Mouse (Mus musculus) forebrain, embryonic 11.5 days (tissue): ENCODE results near the gene Ccser1. TPM values are rescaled to one million over a fixed set of nuclear protein-coding genes. Genes with fewer than 3 reads are reported as not detected.

ENCODE experiments used
- ATAC-seq: fragments of 200-750 bp; cut with Nextera tagmentation; replicated peaks from 2 replicates; pipeline ENCODE4 v1.8.0; 2017; ENCODE audit warnings: moderate TSS enrichment; ENCODE audit not compliant: low FRiP score
- DNase-seq: peaks from one replicate; pipeline ENCODE4 v3.0.0-alpha.2; 2017; ENCODE audit warnings: low spot score
- H3K27ac ChIP-seq: fragments of 300-500 bp; sonication (generic); 2 replicates; pipeline ENCODE4 v1.5.1; 2014; ENCODE audit warnings: low read depth, low read length
- H3K27me3 ChIP-seq: fragments of 300-500 bp; sonication (generic); 2 replicates; pipeline ENCODE4 v1.6.1; 2014; ENCODE audit warnings: mild to moderate bottlenecking, low read length, mixed read lengths; ENCODE audit not compliant: control insufficient read depth, insufficient read depth
- H3K36me3 ChIP-seq: fragments of 300-500 bp; sonication (generic); 2 replicates; pipeline ENCODE4 v1.6.1; 2014; ENCODE audit warnings: mild to moderate bottlenecking, low read length, moderate library complexity, mixed read lengths; ENCODE audit not compliant: control insufficient read depth, insufficient read depth
- H3K4me1 ChIP-seq: fragments of 300-500 bp; sonication (generic); replicated peaks from 2 replicates; pipeline ENCODE4 v1.6.1; 2014; ENCODE audit warnings: low read length, mixed read lengths; ENCODE audit not compliant: control insufficient read depth, insufficient read depth
- H3K4me2 ChIP-seq: fragments of 300-500 bp; sonication (generic); 2 replicates; pipeline ENCODE4 v1.6.1; 2014; ENCODE audit warnings: low read depth, mild to moderate bottlenecking, low read length, moderate library complexity, mixed read lengths; ENCODE audit not compliant: severe bottlenecking
- H3K4me3 ChIP-seq: fragments of 300-500 bp; sonication (generic); 2 replicates; pipeline ENCODE4 v1.5.1; 2014; ENCODE audit warnings: low read depth, low read length
- H3K9ac ChIP-seq: fragments of 300-500 bp; sonication (generic); 2 replicates; pipeline ENCODE4 v1.6.1; 2014; ENCODE audit warnings: low read length
- H3K9me3 ChIP-seq: fragments of 300-500 bp; sonication (generic); 2 replicates; pipeline ENCODE4 v1.6.1; 2016; ENCODE audit warnings: low read length, mixed read lengths; ENCODE audit not compliant: control insufficient read depth
- WGBS: fragments of 180-500 bp; shearing (Covaris S2); extraction: QIAGEN DNeasy Blood & Tissue Kit; methylation state at CpG from one replicate; pipeline ENCODE4 v1.1.7; 2014; 5-methylcytosine and 5-hydroxymethylcytosine counted together
- polyA plus RNA-seq: library from polyadenylated mRNA; unstranded; fragments of >200 nt; fragmentation: Nextera tagmentation; extraction: Ambion mirVana; gene quantifications from 2 replicates; pipeline ENCODE4 v1.2.1, GENCODE M21; 2014

The Ccser1 gene
- polyA plus RNA-seq, 1 experiment from 2014 or later: 15.3 TPM

GRCm38 (mm10) chr6:62055276-62055675, 875.2 kb downstream of the Ccser1 start:
- Histone ChIP-seq H3K9me3 (no peaks in the 10 kb centered on the region), H3K9ac (no peak overlapping the region), H3K27me3 (no peaks in the 10 kb centered on the region), H3K4me2 (no peak overlapping the region), H3K4me1 (no peaks in the 10 kb centered on the region), H3K4me3 (no peak overlapping the region), H3K27ac (no peak overlapping the region), H3K36me3 (no peaks in the 10 kb centered on the region)
- ATAC-seq: no peak
- 89% methylated on average over 2 of the region's 2 CpGs for WGBS
- DNase-seq: no peak

- Histone ChIP-seq H3K4me3 (no peak overlapping the region), H3K4me1 (no peaks in the 10 kb centered on the region), H3K36me3 (no peaks in the 10 kb centered on the region), H3K27me3 (no peaks in the 10 kb centered on the region), H3K27ac (no peak overlapping the region), H3K4me2 (no peak overlapping the region), H3K9ac (no peak overlapping the region), H3K9me3 (no peaks in the 10 kb centered on the region)
- DNase-seq: no peak
- peak; percentile 70; the same call in 1 of the 2 replicates for ATAC-seq
- WGBS: 62% methylated on average over 6 of the region's 6 CpGs
Measured at GRCm38 (mm10) chr6:62066363-62067023, 886.4 kb downstream of the Ccser1 start.

GRCm38 (mm10) chr6:62067024-62067380, 886.9 kb downstream of the Ccser1 start:
- Histone ChIP-seq H3K27me3 (no peaks in the 10 kb centered on the region), H3K4me2 (no peak overlapping the region), H3K9ac (no peak overlapping the region), H3K27ac (no peak overlapping the region), H3K4me1 (no peaks in the 10 kb centered on the region), H3K36me3 (no peaks in the 10 kb centered on the region), H3K9me3 (no peaks in the 10 kb centered on the region), H3K4me3 (no peak overlapping the region)
- DNase-seq (no peak), ATAC-seq (no peak)
- WGBS: 84% methylated on average over 4 of the region's 4 CpGs

GRCm38 (mm10) chr6:62105464-62105863, 925.3 kb downstream of the Ccser1 start:
- H3K4me1 ChIP-seq: no peaks in the 10 kb centered on the region
- no peaks in the 10 kb centered on the region for H3K27me3 ChIP-seq
- DNase-seq (no peak), ATAC-seq (no peak)
- WGBS: 70% methylated on average over 2 of the region's 2 CpGs
- no peaks in the 10 kb centered on the region for H3K9me3 ChIP-seq
- no peak overlapping the region for H3K27ac ChIP-seq
- H3K36me3 ChIP-seq: no peaks in the 10 kb centered on the region
- no peak overlapping the region for H3K4me3 ChIP-seq
- H3K9ac ChIP-seq: no peak overlapping the region
- no peak overlapping the region for H3K4me2 ChIP-seq

GRCm38 (mm10) chr6:62132531-62132930, 952.4 kb downstream of the Ccser1 start:
- H3K27me3 ChIP-seq: no peaks in the 10 kb centered on the region
- ATAC-seq: no peak
- no peak overlapping the region for H3K27ac ChIP-seq
- no peak overlapping the region for H3K4me3 ChIP-seq
- no peaks in the 10 kb centered on the region for H3K36me3 ChIP-seq
- H3K9me3 ChIP-seq: no peaks in the 10 kb centered on the region
- H3K4me1 ChIP-seq: no peaks in the 10 kb centered on the region
- no peak overlapping the region for H3K9ac ChIP-seq
- 77% methylated on average over 2 of the region's 2 CpGs for WGBS
- no peak for DNase-seq
- H3K4me2 ChIP-seq: no peak overlapping the region

GRCm38 (mm10) chr6:62160320-62160719, 980.2 kb downstream of the Ccser1 start:
- no peak overlapping the region for H3K4me2 ChIP-seq
- DNase-seq (no peak), ATAC-seq (no peak)
- no peak overlapping the region for H3K4me3 ChIP-seq
- no peaks in the 10 kb centered on the region for H3K4me1 ChIP-seq
- H3K27me3 ChIP-seq: no peaks in the 10 kb centered on the region
- no peaks in the 10 kb centered on the region for H3K36me3 ChIP-seq
- no peak overlapping the region for H3K27ac ChIP-seq
- H3K9me3 ChIP-seq: no peaks in the 10 kb centered on the region
- no peak overlapping the region for H3K9ac ChIP-seq

GRCm38 (mm10) chr6:62162596-62162995, 982.5 kb downstream of the Ccser1 start:
- H3K36me3 ChIP-seq: no peaks in the 10 kb centered on the region
- no peak overlapping the region for H3K4me2 ChIP-seq
- 77% methylated on average over 6 of the region's 6 CpGs for WGBS
- no peak overlapping the region for H3K9ac ChIP-seq
- ATAC-seq: no peak
- no peaks in the 10 kb centered on the region for H3K4me1 ChIP-seq
- no peaks in the 10 kb centered on the region for H3K27me3 ChIP-seq
- no peak overlapping the region for H3K4me3 ChIP-seq
- H3K27ac ChIP-seq: no peak overlapping the region
- no peaks in the 10 kb centered on the region for H3K9me3 ChIP-seq
- no peak for DNase-seq

- no peak overlapping the region for H3K27ac ChIP-seq
- no peaks in the 10 kb centered on the region for H3K36me3 ChIP-seq
- H3K27me3 ChIP-seq: no peaks in the 10 kb centered on the region
- no peak for DNase-seq
- no peaks in the 10 kb centered on the region for H3K9me3 ChIP-seq
- WGBS: 62% methylated on average over 3 of the region's 3 CpGs
- no peak for ATAC-seq
- H3K9ac ChIP-seq: no peak overlapping the region
- H3K4me1 ChIP-seq: no peaks in the 10 kb centered on the region
- no peak overlapping the region for H3K4me2 ChIP-seq
- no peak overlapping the region for H3K4me3 ChIP-seq
Measured at GRCm38 (mm10) chr6:62163826-62164225, 983.7 kb downstream of the Ccser1 start.

GRCm38 (mm10) chr6:62196496-62197188, 1016.5 kb downstream of the Ccser1 start:
- ATAC-seq: no peak
- H3K9me3 ChIP-seq: no peaks in the 10 kb centered on the region
- no peak for DNase-seq
- H3K4me3 ChIP-seq: no peak overlapping the region
- H3K27ac ChIP-seq: no peak overlapping the region
- no peak overlapping the region for H3K9ac ChIP-seq
- 90% methylated on average over 6 of the region's 6 CpGs for WGBS
- H3K4me1 ChIP-seq: no peaks in the 10 kb centered on the region
- no peaks in the 10 kb centered on the region for H3K36me3 ChIP-seq
- H3K4me2 ChIP-seq: no peak overlapping the region
- H3K27me3 ChIP-seq: no peaks in the 10 kb centered on the region
